Mouse (Mus musculus) intestine, embryonic 16.5 days (tissue): ENCODE results near the gene Esyt2. TPM values are rescaled to one million over a fixed set of nuclear protein-coding genes. Genes with fewer than 3 reads are reported as not detected.

Experiments
- ATAC-seq: fragments of 200-750 bp; cut with Nextera tagmentation; 2 replicates; pipeline ENCODE4 v1.8.0; 2017; ENCODE audit warnings: moderate TSS enrichment, moderate library complexity
- H3K27ac ChIP-seq: fragments of 300-500 bp; sonication (generic); 2 replicates; pipeline ENCODE4 v1.5.1; 2014; ENCODE audit warnings: mild to moderate bottlenecking, low read length
- H3K27me3 ChIP-seq: fragments of 300-500 bp; sonication (generic); replicated peaks from 2 replicates; pipeline ENCODE4 v1.6.1; 2014; ENCODE audit warnings: low read length, control low read depth, mixed read lengths; ENCODE audit not compliant: control insufficient read depth, insufficient read depth
- H3K36me3 ChIP-seq: fragments of 300-500 bp; sonication (generic); 2 replicates; pipeline ENCODE4 v1.6.1; 2014; ENCODE audit warnings: low read length, control low read depth; ENCODE audit not compliant: control insufficient read depth, insufficient read depth
- H3K4me1 ChIP-seq: fragments of 300-500 bp; sonication (generic); 2 replicates; pipeline ENCODE4 v1.6.1; 2014; ENCODE audit warnings: low read length, control low read depth, mixed read lengths; ENCODE audit not compliant: control insufficient read depth, insufficient read depth
- H3K4me2 ChIP-seq: fragments of 300-500 bp; sonication (generic); 2 replicates; pipeline ENCODE4 v1.6.1; 2014; ENCODE audit warnings: low read depth, low read length, control low read depth
- H3K4me3 ChIP-seq: fragments of 300-500 bp; sonication (generic); 2 replicates; pipeline ENCODE4 v1.5.1; 2014; ENCODE audit warnings: mild to moderate bottlenecking, low read length
- H3K9ac ChIP-seq: fragments of 300-500 bp; sonication (generic); 2 replicates; pipeline ENCODE4 v1.6.1; 2014; ENCODE audit warnings: low read depth, low read length
- H3K9me3 ChIP-seq: fragments of 300-500 bp; sonication (generic); 2 replicates; pipeline ENCODE4 v1.6.1; 2016; ENCODE audit warnings: low read length, control low read depth; ENCODE audit not compliant: control insufficient read depth
- WGBS: fragments of 180-500 bp; shearing (Covaris S2); extraction: QIAGEN DNeasy Blood & Tissue Kit; methylation state at CpG from one replicate; pipeline ENCODE4 v1.1.7; 2014; 5-methylcytosine and 5-hydroxymethylcytosine counted together
- polyA plus RNA-seq: library from polyadenylated mRNA; unstranded; fragments of >200 nt; fragmentation: Nextera tagmentation; extraction: Ambion mirVana; gene quantifications from 2 replicates; pipeline ENCODE4 v1.2.1, GENCODE M21; 2015

Gene Esyt2
- polyA plus RNA-seq: 15.7 and 18.0 TPM in 2 replicates

DNA sequence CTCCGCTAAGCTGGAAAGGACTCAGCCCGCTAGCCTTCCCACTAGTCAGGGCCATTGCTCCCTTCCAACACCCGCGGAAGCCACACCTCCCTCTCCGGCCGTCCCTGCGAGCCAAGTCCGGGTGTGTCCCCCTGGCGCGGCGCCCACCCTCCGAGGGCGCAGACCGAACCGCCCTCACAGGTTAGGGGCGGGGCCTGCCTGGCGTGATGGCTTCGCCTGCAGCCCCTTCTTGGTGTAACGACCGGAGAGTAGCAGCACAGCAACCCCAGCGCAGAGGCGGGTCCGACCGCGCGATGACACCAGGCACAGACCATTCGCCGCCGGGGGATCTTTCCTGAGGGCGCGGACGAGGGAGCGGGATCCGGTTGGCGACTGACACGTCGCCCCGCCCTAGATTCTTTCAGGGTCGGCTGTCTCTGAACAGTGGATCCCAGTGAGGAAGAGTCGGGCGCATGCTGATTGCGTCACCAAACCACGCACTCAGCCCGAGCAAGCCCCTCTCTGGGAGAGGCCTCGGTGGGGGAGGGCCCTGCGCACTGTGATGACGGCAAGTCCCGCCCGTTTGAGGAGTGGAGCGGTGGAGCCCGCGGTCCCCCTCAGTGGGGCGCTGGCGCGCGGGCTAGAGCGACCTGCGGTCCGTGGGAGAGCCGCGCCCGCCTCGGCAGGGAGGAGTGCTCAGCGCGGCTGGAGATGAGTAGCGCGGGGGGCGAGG, at the start of gene Esyt2:
TSS of gene Esyt2 (plus strand) at position 544 of the 712 bp plus-strand sequence.
- H3K27me3 ChIP-seq: no peaks in the 10 kb centered on the region
- WGBS: under 1% methylated on average over 67 of the region's 68 CpGs

DNA sequence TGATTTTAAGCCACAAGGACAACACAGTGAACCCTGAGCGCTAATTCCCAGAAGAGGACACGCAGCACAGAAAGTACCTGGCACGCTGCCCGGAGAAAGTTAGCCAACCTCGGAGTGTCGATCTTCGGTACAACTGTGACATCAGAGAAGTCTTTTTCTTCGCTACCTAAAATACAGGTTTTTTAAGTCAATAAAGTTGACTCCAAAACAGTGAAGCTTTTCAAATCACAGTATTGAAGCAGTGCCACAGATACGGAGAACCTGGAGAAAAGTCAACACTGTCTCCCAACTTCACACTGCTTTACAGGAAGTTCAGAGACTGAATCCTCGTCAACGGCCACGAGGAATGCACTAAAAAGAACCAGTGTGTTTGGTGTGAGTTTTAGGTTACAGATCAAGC, 49.4 kb upstream of the Esyt2 start:
- H3K9me3 ChIP-seq: no peaks in the 10 kb centered on the region
- no peak overlapping the region for H3K4me3 ChIP-seq
- H3K27ac ChIP-seq: no peak overlapping the region
- H3K36me3 ChIP-seq: no peaks in the 10 kb centered on the region
- peak; percentile 45; the same call in 1 of the 2 replicates for ATAC-seq
- H3K9ac ChIP-seq: no peak overlapping the region
- H3K4me2 ChIP-seq: no peak overlapping the region
- no peaks in the 10 kb centered on the region for H3K4me1 ChIP-seq
- WGBS: 56% methylated on average over 12 of the region's 12 CpGs
- no peaks in the 10 kb centered on the region for H3K27me3 ChIP-seq

More for the DNA sequence above, at the start of gene Esyt2:
- Histone ChIP-seq H3K4me1 (peaks cover 4% of the 10 kb centered on the region; the same call in 1 of the 2 replicates), H3K4me2 (peak within 1 kb of the TSS; percentile 83), H3K36me3 (no peaks in the 10 kb centered on the region), H3K9me3 (no peaks in the 10 kb centered on the region), H3K9ac (peak within 1 kb of the TSS; percentile 99), H3K4me3 (peak within 1 kb of the TSS; percentile 98), H3K27ac (peak within 1 kb of the TSS; percentile 98)
- ATAC-seq: peak; percentile 95

DNA sequence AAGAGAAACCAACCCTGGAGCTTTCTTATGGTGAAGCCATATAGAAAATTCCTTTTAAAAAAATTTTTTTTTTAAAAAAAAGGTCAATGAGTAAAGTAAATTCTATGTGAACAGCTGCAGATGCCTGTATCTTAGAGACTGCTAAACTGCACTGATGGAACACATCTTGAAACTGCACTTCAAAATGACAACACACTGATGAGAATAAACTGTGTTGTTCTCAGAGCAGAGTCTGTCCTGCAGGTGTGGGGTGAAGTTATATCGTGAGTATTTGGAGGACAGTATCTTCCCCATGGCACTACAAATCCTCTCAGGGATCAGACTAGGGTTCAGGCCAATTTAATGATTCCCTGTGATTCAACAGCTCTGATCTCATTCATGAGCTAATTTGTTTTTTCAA, 48.9 kb upstream of the Esyt2 start:
- Histone ChIP-seq H3K9me3 (no peaks in the 10 kb centered on the region), H3K4me2 (no peak overlapping the region), H3K4me3 (no peak overlapping the region), H3K4me1 (no peaks in the 10 kb centered on the region), H3K27ac (no peak overlapping the region), H3K9ac (no peak overlapping the region), H3K36me3 (no peaks in the 10 kb centered on the region), H3K27me3 (no peaks in the 10 kb centered on the region)
- 74% methylated on average over 1 of the region's 1 CpGs for WGBS
- ATAC-seq: no peak

DNA sequence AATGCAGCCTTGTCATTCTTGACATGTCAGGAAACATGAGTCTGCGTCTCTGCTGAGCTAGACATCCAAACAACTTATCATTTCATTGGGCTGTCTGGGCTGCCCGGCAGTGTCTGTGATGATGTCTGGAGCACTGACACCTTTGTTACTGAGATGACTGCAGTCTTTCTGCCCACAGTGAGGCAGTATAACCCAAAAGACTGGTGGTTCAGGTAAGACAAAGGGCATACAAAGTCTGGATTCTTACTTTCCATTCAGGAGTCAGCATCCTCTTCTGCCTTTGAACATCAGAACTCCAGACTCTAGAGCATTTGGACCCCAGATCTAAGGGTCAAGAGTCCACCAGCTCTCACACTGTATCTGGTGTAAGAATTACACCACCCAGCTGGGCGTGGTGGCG, 45.6 kb upstream of the Esyt2 start:
- Histone ChIP-seq H3K4me1 (no peaks in the 10 kb centered on the region), H3K27me3 (no peaks in the 10 kb centered on the region), H3K27ac (no peak overlapping the region), H3K4me3 (no peak overlapping the region), H3K4me2 (no peak overlapping the region), H3K9ac (no peak overlapping the region), H3K36me3 (no peaks in the 10 kb centered on the region), H3K9me3 (no peaks in the 10 kb centered on the region)
- no peak for ATAC-seq
- WGBS: 78% methylated on average over 4 of the region's 4 CpGs

DNA sequence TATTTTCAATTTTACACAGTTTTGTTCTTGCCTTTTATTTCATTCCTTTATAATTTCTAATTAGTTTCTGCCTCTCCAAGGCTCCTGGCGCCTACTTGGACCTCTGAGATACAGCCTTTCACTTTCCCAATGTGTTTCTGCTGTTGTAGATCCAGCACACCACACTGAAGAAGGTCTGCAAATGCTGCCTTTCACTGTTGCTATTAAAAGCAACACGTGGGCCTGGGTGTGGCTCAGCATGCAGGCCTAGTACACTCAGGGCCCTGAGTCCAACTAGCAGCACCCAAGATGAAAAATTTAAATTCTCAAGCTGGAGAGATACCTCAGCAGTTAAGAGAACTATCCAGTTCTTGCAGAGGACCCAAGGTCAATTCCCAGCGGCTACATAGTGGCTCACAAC, 44.3 kb upstream of the Esyt2 start:
- ATAC-seq: 0 out of 2 replicates have a peak, but pooled peaks have one; percentile 23
- H3K27me3 ChIP-seq: no peaks in the 10 kb centered on the region
- no peaks in the 10 kb centered on the region for H3K9me3 ChIP-seq
- H3K4me1 ChIP-seq: no peaks in the 10 kb centered on the region
- 82% methylated on average over 3 of the region's 3 CpGs for WGBS
- no peaks in the 10 kb centered on the region for H3K36me3 ChIP-seq
- H3K9ac ChIP-seq: no peak overlapping the region
- no peak overlapping the region for H3K4me2 ChIP-seq
- H3K4me3 ChIP-seq: no peak overlapping the region
- no peak overlapping the region for H3K27ac ChIP-seq

DNA sequence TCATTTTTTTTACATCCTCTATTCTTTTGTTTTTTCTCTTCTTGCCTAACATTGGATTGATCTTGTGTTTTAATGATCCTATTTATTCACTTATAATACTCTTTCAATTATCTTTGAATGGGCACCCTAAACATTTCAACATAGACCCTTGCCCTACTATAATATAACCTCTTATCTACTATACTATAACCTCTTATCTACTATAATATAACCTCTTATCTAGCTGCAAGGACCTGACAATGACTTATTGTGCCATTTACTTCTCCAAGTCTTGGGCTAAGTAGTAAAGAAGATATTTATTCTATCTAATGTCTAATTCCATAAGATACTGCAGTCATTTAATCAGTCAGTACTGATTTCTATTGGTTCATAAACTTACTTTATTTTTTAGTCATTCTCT, 42.6 kb upstream of the Esyt2 start:
- Histone ChIP-seq H3K27me3 (no peaks in the 10 kb centered on the region), H3K4me3 (no peak overlapping the region), H3K9me3 (no peaks in the 10 kb centered on the region), H3K36me3 (no peaks in the 10 kb centered on the region), H3K4me1 (no peaks in the 10 kb centered on the region), H3K27ac (no peak overlapping the region), H3K9ac (no peak overlapping the region), H3K4me2 (no peak overlapping the region)
- peak; percentile 91 for ATAC-seq

DNA sequence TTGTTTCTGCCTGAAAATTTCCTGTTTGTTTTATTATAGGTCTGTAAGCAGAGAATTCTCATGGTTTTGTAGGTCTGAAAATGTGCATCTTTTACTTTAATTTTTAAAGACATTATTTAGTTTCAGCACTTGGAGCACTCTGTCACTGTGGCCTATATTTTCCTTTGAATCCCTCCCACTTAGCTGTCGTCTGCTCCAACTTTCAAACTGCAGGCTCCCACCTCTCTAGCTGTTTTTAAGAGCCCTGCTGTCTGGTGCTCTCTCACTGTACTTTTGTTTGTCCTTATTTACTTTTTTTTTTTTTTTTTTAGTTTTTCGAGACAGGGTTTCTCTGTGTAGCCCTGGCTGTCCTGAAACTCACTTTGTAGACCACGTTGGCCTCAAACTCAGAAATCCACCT, 42.2 kb upstream of the Esyt2 start:
- no peaks in the 10 kb centered on the region for H3K9me3 ChIP-seq
- no peak overlapping the region for H3K9ac ChIP-seq
- no peaks in the 10 kb centered on the region for H3K4me1 ChIP-seq
- ATAC-seq: peak; percentile 36
- no peak overlapping the region for H3K4me2 ChIP-seq
- H3K27ac ChIP-seq: no peak overlapping the region
- no peaks in the 10 kb centered on the region for H3K36me3 ChIP-seq
- no peaks in the 10 kb centered on the region for H3K27me3 ChIP-seq
- H3K4me3 ChIP-seq: no peak overlapping the region
- 66% methylated on average over 3 of the region's 3 CpGs for WGBS

DNA sequence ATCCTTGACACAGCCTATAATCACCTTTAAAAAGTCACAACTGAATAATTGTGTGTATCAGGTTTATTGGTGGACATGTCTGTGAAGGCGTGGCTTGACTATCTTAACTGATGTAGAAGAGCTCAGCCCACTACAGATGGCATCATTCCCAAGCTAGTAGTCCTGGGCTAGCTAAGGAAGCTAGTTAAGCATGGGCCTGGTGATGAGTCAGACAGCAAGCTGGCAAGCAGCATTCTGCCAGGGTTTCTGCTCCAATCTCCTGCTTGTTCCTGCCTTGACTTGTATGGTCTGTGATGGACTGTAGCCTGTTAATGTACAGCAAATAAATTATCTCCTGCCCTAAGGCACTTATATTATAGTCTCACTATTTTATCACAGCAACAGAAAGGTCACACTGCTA, 36.4 kb upstream of the Esyt2 start:
- Histone ChIP-seq H3K27ac (no peak overlapping the region), H3K27me3 (no peaks in the 10 kb centered on the region), H3K4me3 (no peak overlapping the region), H3K4me1 (no peaks in the 10 kb centered on the region), H3K4me2 (no peak overlapping the region), H3K9ac (no peak overlapping the region), H3K9me3 (no peaks in the 10 kb centered on the region), H3K36me3 (peaks cover 8% of the 10 kb centered on the region; the same call in 1 of the 2 replicates)
- 90% methylated on average over 1 of the region's 1 CpGs for WGBS
- ATAC-seq: no peak

DNA sequence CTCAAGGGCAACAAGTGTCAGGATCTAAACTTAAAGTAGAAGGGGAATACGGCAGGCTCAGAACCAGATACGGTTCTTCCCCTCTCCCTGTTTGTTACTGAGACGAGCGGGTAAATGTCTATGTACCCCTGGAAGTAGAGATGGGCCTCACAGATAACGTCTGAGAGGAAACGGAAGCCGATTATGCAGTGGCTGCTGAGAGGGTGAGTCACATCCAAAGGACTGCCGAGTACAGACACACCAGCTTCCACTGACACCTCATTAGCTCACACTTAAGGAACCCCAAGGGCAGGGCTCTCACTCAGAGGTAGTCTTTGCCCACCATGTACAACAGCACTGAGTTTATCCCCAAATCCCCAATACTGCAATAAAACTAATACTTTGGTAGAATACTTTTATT, 26.3 kb upstream of the Esyt2 start:
- H3K9me3 ChIP-seq: no peaks in the 10 kb centered on the region
- H3K36me3 ChIP-seq: no peaks in the 10 kb centered on the region
- H3K9ac ChIP-seq: no peak overlapping the region
- H3K4me2 ChIP-seq: no peak overlapping the region
- H3K4me1 ChIP-seq: no peaks in the 10 kb centered on the region
- ATAC-seq: no peak
- no peaks in the 10 kb centered on the region for H3K27me3 ChIP-seq
- no peak overlapping the region for H3K27ac ChIP-seq
- 60% methylated on average over 8 of the region's 8 CpGs for WGBS
- H3K4me3 ChIP-seq: no peak overlapping the region

DNA sequence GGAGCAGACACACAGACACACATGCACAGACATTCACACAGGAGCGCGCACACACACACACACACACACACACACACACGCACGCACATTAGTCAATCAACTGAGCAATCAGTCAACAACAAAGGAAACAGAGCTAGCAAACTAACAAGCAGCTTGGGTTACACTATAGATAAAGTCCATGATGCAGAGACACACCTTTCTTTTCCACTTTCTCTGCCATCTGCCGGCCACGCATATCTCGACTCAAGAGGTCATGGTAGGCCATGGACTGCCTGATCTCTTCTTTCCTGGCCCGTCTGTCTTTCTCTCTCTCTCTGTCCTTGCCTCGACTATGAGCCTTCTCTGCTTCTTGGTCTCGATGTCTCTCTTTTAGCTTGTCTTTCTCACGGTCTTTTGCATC, 25.4 kb upstream of the Esyt2 start:
- no peaks in the 10 kb centered on the region for H3K27me3 ChIP-seq
- no peak for ATAC-seq
- no peak overlapping the region for H3K4me3 ChIP-seq
- no peaks in the 10 kb centered on the region for H3K4me1 ChIP-seq
- no peaks in the 10 kb centered on the region for H3K9me3 ChIP-seq
- no peak overlapping the region for H3K9ac ChIP-seq
- 86% methylated on average over 11 of the region's 11 CpGs for WGBS
- no peak overlapping the region for H3K4me2 ChIP-seq
- no peaks in the 10 kb centered on the region for H3K36me3 ChIP-seq
- no peak overlapping the region for H3K27ac ChIP-seq
